Mouse (Mus musculus) liver, embryonic 14.5 days (tissue): ENCODE measurements at regions not wholly inside any gene's neighbourhood (a gene's known extent, or its start where the extent isn't known, plus 50 kb on each side); places are given as distances from the start of the nearest gene placed in this dataset.

ENCODE experiments used
- CTCF ChIP-seq: IDR thresholded peaks from 2 replicates; pipeline ENCODE4 v1.5.1; 2016; ENCODE audit warnings: antibody characterized with exemption, low read depth, control low read depth
- EP300 ChIP-seq: IDR thresholded peaks from 2 replicates; pipeline ENCODE4 v1.6.1; 2016; ENCODE audit warnings: antibody characterized with exemption, low read depth

GRCm38 (mm10) chr10:91437917-91438316, 256.8 kb upstream of the Tmpo start:
- TF ChIP-seq EP300 (no peak), CTCF (no peak)
